Mouse (Mus musculus) CH12.LX (cell line): ENCODE data around the gene Zswim7. TPM values are rescaled to one million over a fixed set of nuclear protein-coding genes. Genes with fewer than 3 reads are reported as not detected.

Experiments used
- DNase-seq: peaks from one replicate; pipeline ENCODE4 v3.0.0-alpha.2; 2013; ENCODE audit errors: extremely low read depth
- H3K27ac ChIP-seq: 2 replicates; pipeline ENCODE4 v1.5.1; 2012; ENCODE audit warnings: low read depth, mild to moderate bottlenecking, control low read depth, moderate library complexity; ENCODE audit not compliant: insufficient read depth
- H3K27me3 ChIP-seq: replicated peaks from 2 replicates; pipeline ENCODE3; 2012; ENCODE audit warnings: inconsistent platforms
- H3K36me3 ChIP-seq, 2 experiments: replicated peaks in 1 of 2; 2 replicates each; pipeline versions ENCODE3 to v1.6.1; 2012; ENCODE audit warnings: inconsistent platforms in 1 of 2, low read length in 1 of 2, mild to moderate bottlenecking in 1 of 2, mixed read lengths in 1 of 2, moderate library complexity in 1 of 2; ENCODE audit not compliant: control insufficient read depth in 1 of 2, insufficient read depth in 1 of 2
- H3K4me1 ChIP-seq, 2 experiments: 2 replicates each; pipeline ENCODE4 v1.6.1; 2012; ENCODE audit warnings: inconsistent platforms in 1 of 2, moderate library complexity in 1 of 2; ENCODE audit not compliant: insufficient read depth in 2 of 2, control insufficient read depth in 1 of 2
- H3K4me2 ChIP-seq: 2 replicates; pipeline ENCODE4 v1.6.1; 2012; ENCODE audit warnings: low read depth, mild to moderate bottlenecking, control low read depth; ENCODE audit not compliant: poor library complexity, insufficient read depth, severe bottlenecking
- H3K4me3 ChIP-seq, 3 experiments: fragments of 150-350 bp in 1 of 3; sonication (generic) in 1 of 3; replicated peaks in 1 of 3; 2 replicates each; pipeline versions ENCODE3 to v1.5.1; 2011 to 2012; ENCODE audit warnings: low read depth in 2 of 3, low read length in 2 of 3, mild to moderate bottlenecking in 2 of 3, moderate library complexity in 2 of 3, control low read depth in 1 of 3, improper control_type of control experiment in 1 of 3, inconsistent platforms in 1 of 3, mixed read lengths in 1 of 3; ENCODE audit not compliant: poor library complexity in 1 of 3
- H3K79me2 ChIP-seq: replicated peaks from 2 replicates; pipeline ENCODE4 v1.6.1; 2012; ENCODE audit warnings: mild to moderate bottlenecking, moderate library complexity; ENCODE audit not compliant: control insufficient read depth, poor library complexity, insufficient read depth, severe bottlenecking; ENCODE audit errors: extremely low read depth
- H3K9ac ChIP-seq: 2 replicates; pipeline ENCODE4 v1.6.1; 2012; ENCODE audit warnings: low read depth, mild to moderate bottlenecking, control low read depth, moderate library complexity; ENCODE audit not compliant: insufficient read depth
- H3K9me3 ChIP-seq: replicated peaks from 2 replicates; pipeline ENCODE3; 2012; ENCODE audit warnings: low read length, inconsistent platforms, mixed read lengths
- CHD1 ChIP-seq: IDR thresholded peaks from 2 replicates; pipeline ENCODE4 v1.6.1; 2012; ENCODE audit warnings: low read depth, low read length, improper control_type of control experiment, inconsistent platforms
- CHD2 ChIP-seq: IDR thresholded peaks from 2 replicates; pipeline ENCODE4 v1.6.1; 2011; ENCODE audit warnings: low read length, improper control_type of control experiment
- CTCF ChIP-seq, 2 experiments: IDR thresholded peaks in 1 of 2; conservative IDR thresholded peaks in 1 of 2; 2 replicates each; pipeline ENCODE4 v1.5.1; 2011 to 2012; ENCODE audit warnings: low read depth in 2 of 2, low read length in 2 of 2, improper control_type of control experiment in 1 of 2, inconsistent platforms in 1 of 2, mild to moderate bottlenecking in 1 of 2, moderate library complexity in 1 of 2
- E2F4 ChIP-seq: IDR thresholded peaks from 2 replicates; pipeline ENCODE4 v1.6.1; 2011; ENCODE audit warnings: low read depth, low read length, improper control_type of control experiment; ENCODE audit not compliant: insufficient replicate concordance
- ELF1 ChIP-seq: IDR thresholded peaks from 2 replicates; pipeline ENCODE4 v1.6.1; 2014; ENCODE audit warnings: low read depth, mild to moderate bottlenecking, inconsistent platforms, low read length, improper control_type of control experiment
- EP300 ChIP-seq: IDR thresholded peaks from 2 replicates; pipeline ENCODE4 v1.6.1; 2011; ENCODE audit warnings: low read length, improper control_type of control experiment
- ETS1 ChIP-seq: conservative IDR thresholded peaks from 2 replicates; pipeline ENCODE4 v1.6.1; 2012; ENCODE audit warnings: low read depth, mild to moderate bottlenecking, inconsistent platforms, low read length, improper control_type of control experiment, moderate library complexity
- HCFC1 ChIP-seq: IDR thresholded peaks from 2 replicates; pipeline ENCODE4 v1.6.1; 2012; ENCODE audit warnings: low read depth, mild to moderate bottlenecking, inconsistent platforms, low read length, improper control_type of control experiment
- JUN ChIP-seq: IDR thresholded peaks from 2 replicates; pipeline ENCODE4 v1.6.1; 2011; ENCODE audit warnings: low read depth, mild to moderate bottlenecking, low read length, improper control_type of control experiment, moderate library complexity; ENCODE audit not compliant: insufficient read depth
- MAFK ChIP-seq: IDR thresholded peaks from 2 replicates; pipeline ENCODE4 v1.6.1; 2011; ENCODE audit warnings: low read length, improper control_type of control experiment; ENCODE audit not compliant: insufficient replicate concordance
- MAX ChIP-seq: IDR thresholded peaks from 2 replicates; pipeline ENCODE4 v1.6.1; 2011; ENCODE audit warnings: low read length, improper control_type of control experiment
- MAZ ChIP-seq: IDR thresholded peaks from 2 replicates; pipeline ENCODE4 v1.6.1; 2012; ENCODE audit warnings: low read depth, mild to moderate bottlenecking, inconsistent platforms, low read length, improper control_type of control experiment, moderate library complexity
- MEF2A ChIP-seq: IDR thresholded peaks from 2 replicates; pipeline ENCODE4 v1.6.1; 2014; ENCODE audit warnings: low read depth, mild to moderate bottlenecking, inconsistent platforms, low read length, improper control_type of control experiment, borderline replicate concordance
- MXI1 ChIP-seq: IDR thresholded peaks from 2 replicates; pipeline ENCODE4 v1.6.1; 2011; ENCODE audit warnings: mild to moderate bottlenecking, low read depth, low read length, improper control_type of control experiment
- NELFE ChIP-seq: IDR thresholded peaks from 2 replicates; pipeline ENCODE4 v1.6.1; 2011; ENCODE audit warnings: low read depth, low read length, improper control_type of control experiment
- PAX5 ChIP-seq: IDR thresholded peaks from 2 replicates; pipeline ENCODE4 v1.6.1; 2012; ENCODE audit warnings: low read length, inconsistent platforms, mixed read lengths
- POLR2A ChIP-seq: IDR thresholded peaks from 2 replicates; pipeline ENCODE4 v1.6.1; 2011; ENCODE audit warnings: low read depth, mild to moderate bottlenecking, improper control_type of control experiment, low read length
- POLR2AphosphoS2 ChIP-seq: IDR thresholded peaks from 2 replicates; pipeline ENCODE4 v1.6.1; 2011; ENCODE audit warnings: low read depth, low read length, improper control_type of control experiment
- RAD21 ChIP-seq: IDR thresholded peaks from 2 replicates; pipeline ENCODE4 v1.6.1; 2011; ENCODE audit warnings: low read depth, mild to moderate bottlenecking, low read length, improper control_type of control experiment, moderate library complexity
- SIN3A ChIP-seq: IDR thresholded peaks from 2 replicates; pipeline ENCODE4 v1.6.1; 2012; ENCODE audit warnings: low read length, improper control_type of control experiment, inconsistent platforms
- SMC3 ChIP-seq: IDR thresholded peaks from 2 replicates; pipeline ENCODE4 v1.6.1; 2011; ENCODE audit warnings: low read depth, low read length, improper control_type of control experiment
- TBP ChIP-seq: conservative IDR thresholded peaks from 2 replicates; pipeline ENCODE4 v1.6.1; 2011; ENCODE audit warnings: low read depth, low read length, improper control_type of control experiment
- TCF12 ChIP-seq: IDR thresholded peaks from 2 replicates; pipeline ENCODE4 v1.6.1; 2014; ENCODE audit warnings: low read depth, mild to moderate bottlenecking, inconsistent platforms, low read length, improper control_type of control experiment
- USF1 ChIP-seq: IDR thresholded peaks from 2 replicates; pipeline ENCODE4 v1.6.1; 2014; ENCODE audit warnings: low read depth, mild to moderate bottlenecking, inconsistent platforms, low read length, improper control_type of control experiment
- ZC3H11A ChIP-seq: IDR thresholded peaks from 2 replicates; pipeline ENCODE4 v1.6.1; 2012; ENCODE audit warnings: low read depth, mild to moderate bottlenecking, inconsistent platforms, low read length, improper control_type of control experiment
- ZKSCAN1 ChIP-seq: IDR thresholded peaks from 2 replicates; pipeline ENCODE4 v1.6.1; 2012; ENCODE audit warnings: low read depth, inconsistent platforms, low read length, improper control_type of control experiment, borderline replicate concordance
- dilution Hi-C: fragments of 300-500 bp; cut with MboI; formaldehyde crosslinking; loops from 2 replicates; pipeline ENCODE4 v1.14.3; 2020; ENCODE audit warnings: low sequenced_read_pairs; ENCODE audit not compliant: extremely low pct_unique_long_range_greater_than_20kb, extremely low pct_ligation_motif_present
- in situ Hi-C: fragments of 300-500 bp; cut with MboI; formaldehyde crosslinking; loops from 3 replicates; pipeline ENCODE4 v1.14.3; 2019; ENCODE audit warnings: low sequenced_read_pairs, low pct_ligation_motif_present, low pct_unique_long_range_greater_than_20kb, mixed read lengths
- polyA plus RNA-seq: library from polyadenylated mRNA; unstranded; fragments of >175 nt; gene quantifications from 2 replicates; pipeline ENCODE4 v1.2.1, GENCODE M21; 2012; ENCODE audit warnings: low read depth; ENCODE audit not compliant: insufficient read length
- total RNA-seq, 2 experiments: library from RNA; depleted of rRNA; stranded (reverse); fragments of 300-350 nt in 1 of 2; fragments of >200 nt in 1 of 2; gene quantifications; 2 replicates each; pipeline ENCODE4 v1.2.3; 2012 to 2014

The Zswim7 gene
- total and polyA plus RNA-seq, 3 experiments: 44.2 to 62.5 (median 57.8) TPM

DNA sequence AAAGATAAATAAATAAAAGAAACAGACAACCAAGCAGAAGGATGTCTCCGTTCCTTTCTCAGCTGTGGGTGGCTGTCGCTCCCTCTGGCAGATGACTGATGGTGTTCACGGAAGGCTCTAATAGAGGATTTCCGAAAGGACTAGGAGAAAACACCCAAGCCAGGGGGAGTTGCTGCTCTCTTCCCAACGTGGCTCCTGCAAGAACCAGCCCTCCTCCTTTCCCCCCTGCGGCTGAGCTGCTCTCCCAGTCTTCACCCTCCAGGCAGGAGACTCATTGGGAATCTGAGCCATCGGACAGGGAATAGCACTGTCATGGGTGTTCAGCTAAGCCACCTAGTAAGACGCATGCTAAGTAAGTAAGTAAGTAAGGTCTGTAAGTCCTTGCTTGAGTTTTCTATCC is 4.1 kb downstream of the Zswim7 start:
- no peak for DNase-seq
- TF ChIP-seq ETS1 (no peak), TBP (no peak), MXI1 (no peak), CTCF (conservative IDR thresholded peaks at IDR 0.05 in 1 of 2, IDR thresholded peaks at IDR 0.05 in 1 of 2; ENCODE audit: low read depth in 2 of 2, low read length in 2 of 2) (no peak), ELF1 (no peak), USF1 (no peak), SIN3A (no peak), MAX (no peak), E2F4 (no peak), JUN (no peak), SMC3 (no peak), ZC3H11A (no peak), MAFK (no peak), POLR2A (no peak), POLR2AphosphoS2 (no peak), EP300 (no peak), TCF12 (no peak)
- dilution Hi-C loops (no loop called here), in situ Hi-C loops (loop anchor here (5.0 kb wide), 1 partner anchor 230 kb away; no protein-coding TSS in a partner anchor)
- Histone ChIP-seq H3K4me2 (no peak overlapping the region), H3K79me2 (0 out of 2 replicates have a peak, but pooled peaks cover under 1% of the 10 kb centered on the region), H3K4me1 (peaks cover 0 to 18% of the 10 kb centered on the region in 2 experiments; a peak in 2 of 4 replicates), H3K9me3 (no peaks in the 10 kb centered on the region), H3K4me3 (no peak overlapping the region), H3K27ac (no peak overlapping the region), H3K27me3 (no peaks in the 10 kb centered on the region), H3K36me3 (peaks cover 0 to 17% of the 10 kb centered on the region in 2 experiments), H3K9ac (no peak overlapping the region)

DNA sequence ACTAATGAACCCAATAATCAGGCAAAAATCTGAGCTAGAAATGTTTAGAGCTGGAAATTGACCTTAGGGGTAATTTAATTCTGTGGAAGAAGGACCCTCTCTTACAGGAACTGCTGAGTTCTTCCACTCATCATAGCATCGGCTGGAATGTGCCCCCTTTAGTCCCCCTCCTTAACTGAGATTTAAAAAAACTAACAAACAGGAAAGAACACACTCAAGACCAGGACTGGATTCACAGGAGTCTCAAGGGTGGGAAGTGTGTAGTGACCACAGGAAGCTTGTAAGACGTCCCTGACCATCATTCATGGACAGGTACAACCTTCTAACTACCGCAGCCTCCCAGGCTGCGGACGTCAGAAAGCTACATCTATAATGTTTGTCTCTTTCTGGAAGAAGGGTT is 10.3 kb downstream of the Zswim7 start:
- peaks cover 19 to 29% of the 10 kb centered on the region in 2 experiments for H3K4me1 ChIP-seq
- no peak overlapping the region for H3K9ac ChIP-seq
- no peak overlapping the region for H3K27ac ChIP-seq
- DNase-seq: no peak
- peaks cover 13 to 55% of the 10 kb centered on the region in 2 experiments for H3K36me3 ChIP-seq
- TF ChIP-seq MAZ (no peak), ZKSCAN1 (no peak), PAX5 (no peak), MXI1 (no peak), MAFK (no peak), JUN (no peak), CHD1 (no peak), HCFC1 (no peak), CTCF (conservative IDR thresholded peaks at IDR 0.05 in 1 of 2, IDR thresholded peaks at IDR 0.05 in 1 of 2; ENCODE audit: low read depth in 2 of 2, low read length in 2 of 2) (no peak), EP300 (no peak), RAD21 (no peak), NELFE (no peak), ZC3H11A (no peak), MEF2A (no peak), CHD2 (no peak)
- TF ChIP-seq, all 38 proteins: peak for 0
- H3K79me2 ChIP-seq: no peaks in the 10 kb centered on the region
- H3K4me2 ChIP-seq: no peak overlapping the region
- no peak overlapping the region for H3K4me3 ChIP-seq
- dilution Hi-C loops: no loop called here
- in situ Hi-C loops: no loop called here
- H3K27me3 ChIP-seq: no peaks in the 10 kb centered on the region
- H3K9me3 ChIP-seq: no peaks in the 10 kb centered on the region
